Comparison of ENCODE assay signal across 12 mouse cellular contexts in genomic region chr10:21559769-21560168, GRCm38 (mm10). TPM values are rescaled to one million over a fixed set of nuclear protein-coding genes. Genes with fewer than 3 reads are reported as not detected.
A peak's percentile ranks its signal among the peaks of the same experiment; 100 is the strongest.
DNase-seq lines count a peak whose midpoint lies in the region; ATAC-seq and TF ChIP-seq lines count a peak whose summit lies in the region.
"Had no signal": no experiment of that assay in that cellular context is flagged by ENCODE, and none has a peak within 500 bp of the region (broad histone marks: within the 10 kb centered on the region; RNA-seq: fewer than 3 reads in every experiment).

No protein-coding gene starts in this region.

- H3K4me2 ChIP-seq in limb, embryonic 15.5 days, result peak overlapping the region; percentile 31
- H3K4me2 ChIP-seq in forebrain, embryonic 15.5 days (replicated peaks), result no peak overlapping the region

- H3K36me3 ChIP-seq in kidney, adult 2 months (ENCODE audit: control insufficient read depth, insufficient read depth, low read length), result no peaks in the 10 kb centered on the region
- H3K36me3 ChIP-seq in limb, embryonic 15.5 days, result no peaks in the 10 kb centered on the region
- no peaks in the 10 kb centered on the region for H3K36me3 ChIP-seq in forebrain, embryonic 15.5 days
- H3K36me3 ChIP-seq in forebrain, embryonic 10.5 days (replicated peaks), result no peaks in the 10 kb centered on the region

- H3K27me3 ChIP-seq in kidney, adult 2 months (replicated peaks; ENCODE audit: control insufficient read depth, insufficient read depth, low read length), result no peaks in the 10 kb centered on the region
- no peaks in the 10 kb centered on the region for H3K27me3 ChIP-seq in limb, embryonic 15.5 days
- no peaks in the 10 kb centered on the region for H3K27me3 ChIP-seq in forebrain, embryonic 15.5 days
- no peaks in the 10 kb centered on the region for H3K27me3 ChIP-seq in forebrain, embryonic 10.5 days (ENCODE audit: poor library complexity, severe bottlenecking)

- peak; percentile 21 to 32 for DNase-seq in B cell, adult 2 months
- DNase-seq in CD4-positive helper T cell, adult 2 months (ENCODE audit: low read depth, low spot score), result peak; percentile 50
- peak; percentile 82 for DNase-seq in kidney, adult 2 months
- DNase-seq in right cerebral cortex, postnatal 36 days (ENCODE audit: low spot score in 2 of 2), result no peak
- no peak for DNase-seq in forebrain, embryonic 10.5 days (ENCODE audit: extremely low spot score, low spot score)
- DNase-seq in left cerebral cortex, postnatal 10 days (ENCODE audit: extremely low spot score in 1 of 2, low spot score in 2 of 2), result no peak
- DNase-seq: forebrain, postnatal 0 days; liver had no signal

- peak overlapping the region; percentile 71 for H3K27ac ChIP-seq in kidney, adult 2 months (ENCODE audit: insufficient read depth, low read depth, low read length)
- no peak overlapping the region for H3K27ac ChIP-seq in limb, embryonic 15.5 days
- H3K27ac ChIP-seq in forebrain, embryonic 15.5 days (replicated peaks), result no peak overlapping the region
- no peak overlapping the region for H3K27ac ChIP-seq in forebrain, embryonic 10.5 days
- H3K27ac ChIP-seq: macrophage had no signal

- TF ChIP-seq CTCF in kidney, adult 2 months (conservative IDR thresholded peaks at IDR 0.05; ENCODE audit: insufficient read depth, insufficient read length, low read depth, low read length), result no peak

- no peak overlapping the region for H3K9ac ChIP-seq in limb, embryonic 15.5 days
- no peak overlapping the region for H3K9ac ChIP-seq in forebrain, embryonic 15.5 days (replicated peaks)
- H3K9ac ChIP-seq: forebrain, postnatal 0 days had no signal

- intact Hi-C loops in left cerebral cortex, postnatal 10 days (cut with DNase I), result no loop called here

- no peak for TF ChIP-seq POLR2A in kidney, adult 2 months (IDR thresholded peaks at IDR 0.05; ENCODE audit: low read depth, low read length)

- WGBS in kidney, adult 2 months, result 52% methylated on average over 15 of the region's 15 CpGs
- WGBS in limb, embryonic 15.5 days, result 23% methylated on average over 15 of the region's 15 CpGs
- 85% methylated on average over 15 of the region's 15 CpGs for WGBS in forebrain, embryonic 15.5 days
- WGBS in forebrain, embryonic 10.5 days, result 90% methylated on average over 15 of the region's 15 CpGs

- peaks cover 2% of the 10 kb centered on the region; the same call in 1 of the 2 replicates for H3K4me1 ChIP-seq in kidney, adult 2 months (ENCODE audit: control insufficient read depth, insufficient read depth, low read length)
- H3K4me1 ChIP-seq in limb, embryonic 15.5 days, result peaks cover 8% of the 10 kb centered on the region; the same call in 1 of the 2 replicates
- no peaks in the 10 kb centered on the region for H3K4me1 ChIP-seq in forebrain, embryonic 15.5 days
- H3K4me1 ChIP-seq in forebrain, embryonic 10.5 days, result no peaks in the 10 kb centered on the region

- ATAC-seq in limb, embryonic 15.5 days (ENCODE audit: insufficient number of reproducible peaks, low FRiP score, low TSS enrichment, low read depth), result no peak
- no peak for ATAC-seq in forebrain, embryonic 15.5 days (replicated peaks)
- ATAC-seq: forebrain, postnatal 0 days had no signal

- no peak overlapping the region for H3K4me3 ChIP-seq in kidney, adult 2 months (ENCODE audit: insufficient read depth, low read depth, low read length)
- peak overlapping the region; percentile 20 for H3K4me3 ChIP-seq in limb, embryonic 15.5 days
- no peak overlapping the region for H3K4me3 ChIP-seq in forebrain, embryonic 15.5 days
- no peak overlapping the region for H3K4me3 ChIP-seq in forebrain, embryonic 10.5 days

- no peaks in the 10 kb centered on the region for H3K9me3 ChIP-seq in limb, embryonic 15.5 days
- H3K9me3 ChIP-seq in forebrain, embryonic 15.5 days, result no peaks in the 10 kb centered on the region
- H3K9me3 ChIP-seq in forebrain, embryonic 10.5 days, result no peaks in the 10 kb centered on the region

RNA-seq across cellular contexts. Expression of gene 1700020N01Rik, which starts 33.2 kb away (rescaled TPM):
- polyA plus RNA-seq in kidney, adult 2 months (2012; rRNA removed), result 0.09 and 0.14 TPM in 2 replicates
- polyA plus RNA-seq in limb, embryonic 15.5 days (2015; fragmentation: Nextera tagmentation; extraction: Ambion mirVana), result not detected in 2 replicates
- not detected in 2 replicates for polyA plus RNA-seq in forebrain, embryonic 15.5 days (2015; fragmentation: Nextera tagmentation; extraction: Ambion mirVana)
- not detected in 2 replicates for polyA plus RNA-seq in forebrain, embryonic 10.5 days (2016; fragmentation: Nextera tagmentation; extraction: Ambion mirVana)
- total RNA-seq in left cerebral cortex, postnatal 10 days (2021), result not detected
- total RNA-seq: forebrain, postnatal 0 days; heart, adult 8-10 months had no signal
- polyA plus RNA-seq: forebrain, postnatal 0 days; macrophage had no signal

Comparison
In these comparisons a context has a peak if more than half of its experiments do, and no peak if none do; other contexts are left out.
1. DNase-seq: peak in B cell, adult 2 months (2 of 2), CD4-positive helper T cell, adult 2 months (single experiment) and kidney, adult 2 months (single experiment); none in right cerebral cortex, postnatal 36 days (0 of 2), forebrain, embryonic 10.5 days (single experiment) and left cerebral cortex, postnatal 10 days (0 of 2).